Comparison of ENCODE assay signal across 8 mouse cellular contexts in genomic region chr15:100422476-100422875, GRCm38 (mm10). TPM values are rescaled to one million over a fixed set of nuclear protein-coding genes. Genes with fewer than 3 reads are reported as not detected.
DNase-seq lines count a peak whose midpoint lies in the region; ATAC-seq lines count a peak whose summit lies in the region.

No protein-coding gene starts in this region.

- peak overlapping the region; percentile 89 for H3K9ac ChIP-seq in kidney, embryonic 16.5 days (replicated peaks; ENCODE audit: low read length)
- peak overlapping the region; percentile 94 for H3K9ac ChIP-seq in embryonic facial prominence, embryonic 11.5 days (replicated peaks; ENCODE audit: low read length)
- H3K9ac ChIP-seq in midbrain, embryonic 16.5 days (ENCODE audit: low read depth, low read length): peak overlapping the region; percentile 89

- peak overlapping the region; percentile 56 for H3K4me2 ChIP-seq in kidney, embryonic 16.5 days (replicated peaks; ENCODE audit: low read depth, low read length)
- H3K4me2 ChIP-seq in embryonic facial prominence, embryonic 11.5 days (ENCODE audit: low read depth, low read length): peak overlapping the region; percentile 90
- H3K4me2 ChIP-seq in midbrain, embryonic 16.5 days (ENCODE audit: low read length): peak overlapping the region; percentile 92

- H3K27ac ChIP-seq in kidney, embryonic 16.5 days (ENCODE audit: low read length): no peak overlapping the region; the same call in 1 of the 2 replicates
- no peak overlapping the region for H3K27ac ChIP-seq in embryonic facial prominence, embryonic 11.5 days (replicated peaks; ENCODE audit: low read depth, low read length)
- peak overlapping the region; percentile 23 for H3K27ac ChIP-seq in midbrain, embryonic 16.5 days (ENCODE audit: low read length)

- peak overlapping the region; percentile 81 for H3K4me3 ChIP-seq in kidney, embryonic 16.5 days (ENCODE audit: low read length)
- peak overlapping the region; percentile 98 for H3K4me3 ChIP-seq in embryonic facial prominence, embryonic 11.5 days (ENCODE audit: low read depth, low read length)
- H3K4me3 ChIP-seq in midbrain, embryonic 16.5 days (ENCODE audit: low read depth, low read length): peak overlapping the region; percentile 97

- ATAC-seq in kidney, embryonic 16.5 days (ENCODE audit: low FRiP score, low TSS enrichment): peak; percentile 56
- ATAC-seq in embryonic facial prominence, embryonic 11.5 days (replicated peaks; ENCODE audit: insufficient number of reproducible peaks, low FRiP score, low TSS enrichment, low read depth): peak; percentile 60
- peak; percentile 71 for ATAC-seq in midbrain, embryonic 16.5 days

- H3K27me3 ChIP-seq in kidney, embryonic 16.5 days (ENCODE audit: insufficient read depth, low read length): peaks cover 5% of the 10 kb centered on the region; the same call in 1 of the 2 replicates
- H3K27me3 ChIP-seq in embryonic facial prominence, embryonic 11.5 days (ENCODE audit: control insufficient read depth, insufficient read depth, low read length): no peaks in the 10 kb centered on the region; the same call in 1 of the 2 replicates
- peaks cover 20% of the 10 kb centered on the region for H3K27me3 ChIP-seq in midbrain, embryonic 16.5 days (ENCODE audit: control insufficient read depth, insufficient read depth, low read depth, low read length)

- no peaks in the 10 kb centered on the region for H3K36me3 ChIP-seq in kidney, embryonic 16.5 days (ENCODE audit: insufficient read depth, low read length)
- no peaks in the 10 kb centered on the region for H3K36me3 ChIP-seq in embryonic facial prominence, embryonic 11.5 days (replicated peaks; ENCODE audit: control insufficient read depth, insufficient read depth, low read depth, low read length)
- no peaks in the 10 kb centered on the region for H3K36me3 ChIP-seq in midbrain, embryonic 16.5 days (ENCODE audit: control insufficient read depth, insufficient read depth, low read length)

- no peak for DNase-seq in kidney, adult 11 months
- peak; percentile 61 for DNase-seq in MN1 (ENCODE audit: low spot score)
- peak; percentile 32 for DNase-seq in embryonic facial prominence, embryonic 11.5 days (ENCODE audit: low spot score)
- peak; percentile 59 to 70 for DNase-seq in kidney, postnatal 4 days
- no peak for DNase-seq in spleen, adult 18-20 months
- no peak for DNase-seq in ovary, postnatal 36 days (ENCODE audit: low spot score)

- H3K4me1 ChIP-seq in kidney, embryonic 16.5 days (ENCODE audit: insufficient read depth, low read length): peaks cover 43% of the 10 kb centered on the region
- peaks cover 5% of the 10 kb centered on the region; the same call in 1 of the 2 replicates for H3K4me1 ChIP-seq in embryonic facial prominence, embryonic 11.5 days (ENCODE audit: control insufficient read depth, insufficient read depth, low read length)
- H3K4me1 ChIP-seq in midbrain, embryonic 16.5 days (ENCODE audit: control insufficient read depth, insufficient read depth, low read length): peaks cover 33% of the 10 kb centered on the region

- WGBS in kidney, embryonic 16.5 days: 0% methylated on average over 37 of the region's 44 CpGs
- under 1% methylated on average over 42 of the region's 44 CpGs for WGBS in embryonic facial prominence, embryonic 11.5 days
- WGBS in midbrain, embryonic 16.5 days: 1% methylated on average over 42 of the region's 44 CpGs

- no peaks in the 10 kb centered on the region for H3K9me3 ChIP-seq in kidney, embryonic 16.5 days (ENCODE audit: low read length)
- no peaks in the 10 kb centered on the region for H3K9me3 ChIP-seq in embryonic facial prominence, embryonic 11.5 days (replicated peaks; ENCODE audit: control insufficient read depth, low read length)
- H3K9me3 ChIP-seq in midbrain, embryonic 16.5 days (replicated peaks; ENCODE audit: control insufficient read depth, low read length, poor library complexity, severe bottlenecking): no peaks in the 10 kb centered on the region

RNA-seq across cellular contexts. Expression of gene Gm5475, which starts 0.5 kb away (rescaled TPM):
- polyA plus RNA-seq in kidney, embryonic 16.5 days (2015; fragmentation: Nextera tagmentation; extraction: Ambion mirVana): 0.19 and 0.22 TPM in 2 replicates
- polyA plus RNA-seq in embryonic facial prominence, embryonic 11.5 days (2014; fragmentation: Nextera tagmentation; extraction: Ambion mirVana): 0.08 and 0.14 TPM in 2 replicates
- polyA plus RNA-seq in midbrain, embryonic 16.5 days (2015; fragmentation: Nextera tagmentation; extraction: Ambion mirVana): 0.10 TPM in 2 replicates

RNA-seq across cellular contexts. Expression of gene Slc11a2, which starts 2.4 kb away (rescaled TPM):
- 36.8 and 37.4 TPM in 2 replicates for polyA plus RNA-seq in kidney, embryonic 16.5 days (2015; fragmentation: Nextera tagmentation; extraction: Ambion mirVana)
- 18.3 and 18.8 TPM in 2 replicates for polyA plus RNA-seq in embryonic facial prominence, embryonic 11.5 days (2014; fragmentation: Nextera tagmentation; extraction: Ambion mirVana)
- 23.7 and 24.8 TPM in 2 replicates for polyA plus RNA-seq in midbrain, embryonic 16.5 days (2015; fragmentation: Nextera tagmentation; extraction: Ambion mirVana)

RNA-seq across cellular contexts. Expression of gene Letmd1, which starts 46.3 kb away (rescaled TPM):
- 31.8 and 33.1 TPM in 2 replicates for polyA plus RNA-seq in kidney, embryonic 16.5 days (2015; fragmentation: Nextera tagmentation; extraction: Ambion mirVana)
- polyA plus RNA-seq in embryonic facial prominence, embryonic 11.5 days (2014; fragmentation: Nextera tagmentation; extraction: Ambion mirVana): 37.2 and 40.1 TPM in 2 replicates
- polyA plus RNA-seq in midbrain, embryonic 16.5 days (2015; fragmentation: Nextera tagmentation; extraction: Ambion mirVana): 57.4 and 57.5 TPM in 2 replicates

RNA-seq across cellular contexts. Expression of gene Higd1c, which starts 58.1 kb away (rescaled TPM):
- polyA plus RNA-seq in kidney, embryonic 16.5 days (2015; fragmentation: Nextera tagmentation; extraction: Ambion mirVana): 0.35 and 1.3 TPM in 2 replicates
- not detected in 2 replicates for polyA plus RNA-seq in embryonic facial prominence, embryonic 11.5 days (2014; fragmentation: Nextera tagmentation; extraction: Ambion mirVana)
- not detected in 2 replicates for polyA plus RNA-seq in midbrain, embryonic 16.5 days (2015; fragmentation: Nextera tagmentation; extraction: Ambion mirVana)

Comparison
In these comparisons a context has a peak if more than half of its experiments do, and no peak if none do; other contexts are left out.
1. DNase-seq: peak in MN1 (single experiment), embryonic facial prominence, embryonic 11.5 days (single experiment) and kidney, postnatal 4 days (2 of 2); none in kidney, adult 11 months (single experiment), spleen, adult 18-20 months (0 of 2) and ovary, postnatal 36 days (single experiment).
2. Peak in every context shown above with its lines, with median percentiles within 50 percentile points of each other: ATAC-seq, H3K4me2 ChIP-seq, H3K4me3 ChIP-seq and H3K9ac ChIP-seq.